Mouse (Mus musculus): ENCODE data around the gene Fnip1. TPM values are rescaled to one million over a fixed set of nuclear protein-coding genes. Genes with fewer than 3 reads are reported as not detected.
A peak's percentile ranks its signal among the peaks of the same experiment; 100 is the strongest.
"Not testable (repeated sequence)": the region's sequence is repeated elsewhere in the genome, so short reads cannot be mapped to it uniquely, and the experiment has no call there.

The Fnip1 gene
- 14.7 and 18.2 TPM in 2 replicates for total RNA-seq (2014; rRNA removed)
- polyA plus RNA-seq (2015; fragmentation: Nextera tagmentation; extraction: Ambion mirVana): 6.5 and 6.6 TPM in 2 replicates

- DNase-seq (ENCODE audit: low spot score): peak; percentile 97
- Histone ChIP-seq H3K4me1 (ENCODE audit: insufficient read depth, low read length) (peaks cover 8% of the 10 kb centered on the region; the same call in 1 of the 2 replicates), H3K27ac (peak within 1 kb of the TSS; percentile 82), H3K9ac (replicated peaks; ENCODE audit: low read length) (peak within 1 kb of the TSS; percentile 89), H3K4me3 (ENCODE audit: low read length) (peak within 1 kb of the TSS; percentile 97), H3K9me3 (ENCODE audit: low read length) (no peaks in the 10 kb centered on the region), H3K27me3 (ENCODE audit: insufficient read depth, low read length) (no peaks in the 10 kb centered on the region), H3K36me3 (ENCODE audit: insufficient read depth, low read length) (no peaks in the 10 kb centered on the region), H3K4me2 (ENCODE audit: low read depth, low read length) (peak within 1 kb of the TSS; percentile 62)
- WGBS: under 1% methylated on average over 35 of the region's 47 CpGs
- no peak for TF ChIP-seq CTCF (IDR thresholded peaks at IDR 0.05; ENCODE audit: low read depth)
- ATAC-seq: peak; percentile 99
Observed at GRCm38 (mm10) chr11:54437823-54438337, at the start of gene Fnip1. TSS of gene Fnip1 (plus strand) at chr11:54438199.

GRCm38 (mm10) chr11:54390386-54390785 lies 47.6 kb upstream of the Fnip1 start:
- no peaks in the 10 kb centered on the region for H3K9me3 ChIP-seq (ENCODE audit: low read length)
- no peak for DNase-seq (ENCODE audit: low spot score)
- no peak overlapping the region for H3K4me3 ChIP-seq (ENCODE audit: low read length)
- H3K4me1 ChIP-seq (ENCODE audit: insufficient read depth, low read length): no peaks in the 10 kb centered on the region
- no peak overlapping the region for H3K27ac ChIP-seq
- no peaks in the 10 kb centered on the region for H3K36me3 ChIP-seq (ENCODE audit: insufficient read depth, low read length)
- no peaks in the 10 kb centered on the region for H3K27me3 ChIP-seq (ENCODE audit: insufficient read depth, low read length)
- 76% methylated on average over 8 of the region's 8 CpGs for WGBS
- no peak overlapping the region for H3K9ac ChIP-seq (replicated peaks; ENCODE audit: low read length)
- TF ChIP-seq CTCF (IDR thresholded peaks at IDR 0.05; ENCODE audit: low read depth): no peak
- ATAC-seq: no peak
- H3K4me2 ChIP-seq (ENCODE audit: low read depth, low read length): no peak overlapping the region

GRCm38 (mm10) chr11:54391326-54391725 lies 46.7 kb upstream of the Fnip1 start:
- no peak for ATAC-seq
- H3K4me1 ChIP-seq (ENCODE audit: insufficient read depth, low read length): no peaks in the 10 kb centered on the region
- H3K4me3 ChIP-seq (ENCODE audit: low read length): no peak overlapping the region
- no peak for TF ChIP-seq CTCF (IDR thresholded peaks at IDR 0.05; ENCODE audit: low read depth)
- no peak for DNase-seq (ENCODE audit: low spot score)
- 91% methylated on average over 4 of the region's 4 CpGs for WGBS
- no peaks in the 10 kb centered on the region for H3K27me3 ChIP-seq (ENCODE audit: insufficient read depth, low read length)
- H3K4me2 ChIP-seq (ENCODE audit: low read depth, low read length): no peak overlapping the region
- no peaks in the 10 kb centered on the region for H3K36me3 ChIP-seq (ENCODE audit: insufficient read depth, low read length)
- no peak overlapping the region for H3K9ac ChIP-seq (replicated peaks; ENCODE audit: low read length)
- no peak overlapping the region for H3K27ac ChIP-seq
- no peaks in the 10 kb centered on the region for H3K9me3 ChIP-seq (ENCODE audit: low read length)

GRCm38 (mm10) chr11:54396686-54397085 lies 41.3 kb upstream of the Fnip1 start:
- WGBS: 82% methylated on average over 1 of the region's 1 CpGs
- no peak for ATAC-seq
- H3K9ac ChIP-seq (replicated peaks; ENCODE audit: low read length): no peak overlapping the region
- no peak overlapping the region for H3K4me2 ChIP-seq (ENCODE audit: low read depth, low read length)
- no peak for DNase-seq (ENCODE audit: low spot score)
- no peaks in the 10 kb centered on the region for H3K4me1 ChIP-seq (ENCODE audit: insufficient read depth, low read length)
- no peaks in the 10 kb centered on the region for H3K9me3 ChIP-seq (ENCODE audit: low read length)
- no peak overlapping the region for H3K27ac ChIP-seq
- TF ChIP-seq CTCF (IDR thresholded peaks at IDR 0.05; ENCODE audit: low read depth): no peak
- no peaks in the 10 kb centered on the region for H3K36me3 ChIP-seq (ENCODE audit: insufficient read depth, low read length)
- H3K4me3 ChIP-seq (ENCODE audit: low read length): no peak overlapping the region
- no peaks in the 10 kb centered on the region for H3K27me3 ChIP-seq (ENCODE audit: insufficient read depth, low read length)

- no peak for TF ChIP-seq CTCF (IDR thresholded peaks at IDR 0.05; ENCODE audit: low read depth)
- DNase-seq (ENCODE audit: low spot score): no peak
- Histone ChIP-seq H3K36me3 (ENCODE audit: insufficient read depth, low read length) (no peaks in the 10 kb centered on the region), H3K4me1 (ENCODE audit: insufficient read depth, low read length) (no peaks in the 10 kb centered on the region), H3K27me3 (ENCODE audit: insufficient read depth, low read length) (no peaks in the 10 kb centered on the region), H3K4me3 (ENCODE audit: low read length) (no peak overlapping the region), H3K4me2 (ENCODE audit: low read depth, low read length) (no peak overlapping the region), H3K9me3 (ENCODE audit: low read length) (no peaks in the 10 kb centered on the region), H3K27ac (no peak overlapping the region), H3K9ac (replicated peaks; ENCODE audit: low read length) (no peak overlapping the region)
- no peak for ATAC-seq
- WGBS: 85% methylated on average over 4 of the region's 4 CpGs
Observed at GRCm38 (mm10) chr11:54398058-54398457, 39.9 kb upstream of the Fnip1 start.

- ATAC-seq, H3K27ac ChIP-seq: not testable (repeated sequence)
- WGBS: 94% methylated on average over 20 of the region's 20 CpGs
Observed at GRCm38 (mm10) chr11:54400803-54401202, 37.2 kb upstream of the Fnip1 start.

GRCm38 (mm10) chr11:54404885-54405284 lies 33.1 kb upstream of the Fnip1 start:
- Histone ChIP-seq H3K36me3 (ENCODE audit: insufficient read depth, low read length) (no peaks in the 10 kb centered on the region), H3K9me3 (ENCODE audit: low read length) (no peaks in the 10 kb centered on the region), H3K4me1 (ENCODE audit: insufficient read depth, low read length) (no peaks in the 10 kb centered on the region), H3K27ac (no peak overlapping the region), H3K9ac (replicated peaks; ENCODE audit: low read length) (no peak overlapping the region), H3K4me3 (ENCODE audit: low read length) (no peak overlapping the region), H3K27me3 (ENCODE audit: insufficient read depth, low read length) (no peaks in the 10 kb centered on the region), H3K4me2 (ENCODE audit: low read depth, low read length) (no peak overlapping the region)
- 83% methylated on average over 4 of the region's 4 CpGs for WGBS
- no peak for TF ChIP-seq CTCF (IDR thresholded peaks at IDR 0.05; ENCODE audit: low read depth)
- ATAC-seq (no peak), DNase-seq (ENCODE audit: low spot score) (no peak)

More at GRCm38 (mm10) chr11:54400803-54401202, 37.2 kb upstream of the Fnip1 start:
- H3K27me3 ChIP-seq (ENCODE audit: insufficient read depth, low read length); DNase-seq (ENCODE audit: low spot score); H3K4me1 ChIP-seq (ENCODE audit: insufficient read depth, low read length); H3K4me3 ChIP-seq (ENCODE audit: low read length); H3K4me2 ChIP-seq (ENCODE audit: low read depth, low read length); H3K9ac ChIP-seq (replicated peaks; ENCODE audit: low read length); H3K36me3 ChIP-seq (ENCODE audit: insufficient read depth, low read length); H3K9me3 ChIP-seq (ENCODE audit: low read length): not testable (repeated sequence)

Data from hindbrain, postnatal 0 days (tissue).